In the genomic region with DNA sequence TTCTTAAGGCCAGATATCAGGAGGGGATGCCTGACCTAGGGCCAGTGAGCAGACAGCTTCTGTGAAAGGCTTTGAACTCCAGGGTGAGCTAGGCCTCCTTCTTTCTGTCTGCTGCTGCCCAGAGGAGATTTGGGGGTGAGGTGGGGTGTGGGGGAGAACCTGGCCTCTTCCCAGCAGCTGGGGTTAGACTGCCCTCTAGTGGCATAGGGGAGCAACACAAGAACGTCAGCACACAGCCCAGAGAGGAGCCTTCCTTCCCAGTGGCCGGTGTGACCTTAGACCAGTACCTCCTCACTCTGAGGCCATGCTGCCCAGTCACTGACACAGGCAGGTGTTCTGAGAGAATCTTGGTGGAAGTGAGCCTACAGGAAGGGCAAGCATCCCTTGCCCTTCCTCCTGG, we compare ENCODE assay signal across 10 mouse cellular contexts. TPM values are rescaled to one million over a fixed set of nuclear protein-coding genes. Genes with fewer than 3 reads are reported as not detected.
DNase-seq lines count a peak whose midpoint lies in the region; ATAC-seq and TF ChIP-seq lines count a peak whose summit lies in the region.
"Had no signal": no experiment of that assay in that cellular context is flagged by ENCODE, and none has a peak within 500 bp of the region (broad histone marks: within the 10 kb centered on the region; RNA-seq: fewer than 3 reads in every experiment).

No protein-coding gene starts in this region.

- no peaks in the 10 kb centered on the region for H3K36me3 ChIP-seq in kidney, adult 2 months (ENCODE audit: control insufficient read depth, insufficient read depth, low read length)
- no peaks in the 10 kb centered on the region for H3K36me3 ChIP-seq in kidney, embryonic 16.5 days (ENCODE audit: insufficient read depth, low read length)
- H3K36me3 ChIP-seq: embryonic facial prominence, embryonic 15.5 days; limb, embryonic 12.5 days had no signal

- TF ChIP-seq POLR2A in kidney, adult 2 months (IDR thresholded peaks at IDR 0.05; ENCODE audit: low read depth, low read length), result no peak

- intact Hi-C loops in gastrocnemius, postnatal 14 days (cut with DNase I; ENCODE audit: low total_unique reads), result loop anchor here (2.0 to 10.0 kb wide), 2 partner anchors 53 to 229 kb away; no protein-coding TSS in a partner anchor

- WGBS in kidney, adult 2 months, result 9% methylated on average over 2 of the region's 2 CpGs
- 9% methylated on average over 2 of the region's 2 CpGs for WGBS in kidney, embryonic 16.5 days

- no peak overlapping the region for H3K9ac ChIP-seq in kidney, embryonic 16.5 days (replicated peaks; ENCODE audit: low read length)
- H3K9ac ChIP-seq: embryonic facial prominence, embryonic 15.5 days; limb, embryonic 12.5 days had no signal

- H3K4me3 ChIP-seq in kidney, adult 2 months (ENCODE audit: insufficient read depth, low read depth, low read length), result no peak overlapping the region
- H3K4me3 ChIP-seq in kidney, embryonic 16.5 days (ENCODE audit: low read length), result no peak overlapping the region
- H3K4me3 ChIP-seq: embryonic facial prominence, embryonic 15.5 days; limb, embryonic 12.5 days had no signal

- peak; percentile 31 for DNase-seq in kidney, adult 2 months
- peak; percentile 46 to 60 for DNase-seq in CD8-positive naive resting alpha-beta T cell, adult 2 months (ENCODE audit: low read depth in 2 of 2, low spot score in 2 of 2)
- DNase-seq in adrenal gland, adult 2 months, result peak; percentile 58
- DNase-seq in embryo, embryonic 11 days, result peak; percentile 72
- DNase-seq in kidney, postnatal 4 days, result peak; percentile 67 to 71
- DNase-seq in gastrocnemius, postnatal 14 days, result no peak

- no peak overlapping the region for H3K4me2 ChIP-seq in kidney, embryonic 16.5 days (replicated peaks; ENCODE audit: low read depth, low read length)
- H3K4me2 ChIP-seq: embryonic facial prominence, embryonic 15.5 days; limb, embryonic 12.5 days had no signal

- no peak overlapping the region for H3K27ac ChIP-seq in kidney, adult 2 months (ENCODE audit: insufficient read depth, low read depth, low read length)
- H3K27ac ChIP-seq in kidney, embryonic 16.5 days (ENCODE audit: low read length), result no peak overlapping the region
- H3K27ac ChIP-seq: limb, embryonic 12.5 days had no signal

- no peaks in the 10 kb centered on the region for H3K27me3 ChIP-seq in kidney, adult 2 months (replicated peaks; ENCODE audit: control insufficient read depth, insufficient read depth, low read length)
- H3K27me3 ChIP-seq in kidney, embryonic 16.5 days (ENCODE audit: insufficient read depth, low read length), result peaks cover 46% of the 10 kb centered on the region

- H3K4me1 ChIP-seq in kidney, adult 2 months (ENCODE audit: control insufficient read depth, insufficient read depth, low read length), result no peaks in the 10 kb centered on the region
- peaks cover 5% of the 10 kb centered on the region; the same call in 1 of the 2 replicates for H3K4me1 ChIP-seq in kidney, embryonic 16.5 days (ENCODE audit: insufficient read depth, low read length)
- H3K4me1 ChIP-seq: limb, embryonic 12.5 days had no signal

- no peaks in the 10 kb centered on the region for H3K9me3 ChIP-seq in kidney, embryonic 16.5 days (ENCODE audit: low read length)
- H3K9me3 ChIP-seq: embryonic facial prominence, embryonic 15.5 days; limb, embryonic 12.5 days had no signal

- no peak for ATAC-seq in kidney, embryonic 16.5 days (ENCODE audit: low FRiP score, low TSS enrichment)
- peak; percentile 20; the same call in 1 of the 2 replicates for ATAC-seq in neutrophil, adult 5-6 weeks (ENCODE audit: extremely low read depth, insufficient number of reproducible peaks, low FRiP score, poor library complexity, severe bottlenecking)

- TF ChIP-seq CTCF in kidney, adult 2 months (conservative IDR thresholded peaks at IDR 0.05; ENCODE audit: insufficient read depth, insufficient read length, low read depth, low read length), result peak; percentile 83

RNA-seq across cellular contexts. Expression of gene Rhbg, which starts 10.4 kb away (rescaled TPM):
- 94.4 and 106 TPM in 2 replicates for polyA plus RNA-seq in kidney, adult 2 months (2012; rRNA removed)
- polyA plus RNA-seq in kidney, embryonic 16.5 days (2015; fragmentation: Nextera tagmentation; extraction: Ambion mirVana), result 11.5 and 13.5 TPM in 2 replicates
- 10 to 100 TPM in 1 of 2 experiments, 1 to 10 TPM in 1; 8.5 to 18.3 TPM for total RNA-seq in adrenal gland, adult 2 months (2021)
- 0.76 and 1.8 TPM in 2 replicates for polyA plus RNA-seq in adrenal gland, adult 2 months (2012; rRNA removed)
- not detected in 2 replicates for total RNA-seq in neutrophil, adult 5-6 weeks (2017)
- total RNA-seq in gastrocnemius, postnatal 14 days (2021), result not detected

RNA-seq across cellular contexts. Expression of gene Gm38392, which starts 42.9 kb away (rescaled TPM):
- polyA plus RNA-seq in kidney, adult 2 months (2012; rRNA removed), result 0.22 and 0.23 TPM in 2 replicates
- 0.15 and 2.2 TPM in 2 replicates for polyA plus RNA-seq in kidney, embryonic 16.5 days (2015; fragmentation: Nextera tagmentation; extraction: Ambion mirVana)
- total RNA-seq in adrenal gland, adult 2 months (2021), result 1 to 10 TPM; 1.7 to 1.9 TPM
- polyA plus RNA-seq in adrenal gland, adult 2 months (2012; rRNA removed), result 0.26 TPM in 1 of 2 replicates, not detected in the other
- not detected in 2 replicates for total RNA-seq in neutrophil, adult 5-6 weeks (2017)
- total RNA-seq in gastrocnemius, postnatal 14 days (2021), result under 1 TPM; 0.35 to 0.44 TPM

RNA-seq across cellular contexts. Expression of gene Tsacc, which starts 52.7 kb away (rescaled TPM):
- polyA plus RNA-seq in kidney, adult 2 months (2012; rRNA removed), result 5.7 and 8.0 TPM in 2 replicates
- 12.3 and 15.3 TPM in 2 replicates for polyA plus RNA-seq in kidney, embryonic 16.5 days (2015; fragmentation: Nextera tagmentation; extraction: Ambion mirVana)
- total RNA-seq in adrenal gland, adult 2 months (2021), result 10 to 100 TPM in 1 of 2 experiments, 1 to 10 TPM in 1; 5.7 to 10.6 TPM
- 1.9 and 2.3 TPM in 2 replicates for polyA plus RNA-seq in adrenal gland, adult 2 months (2012; rRNA removed)
- 1.6 and 2.2 TPM in 2 replicates for total RNA-seq in neutrophil, adult 5-6 weeks (2017)
- 1 to 10 TPM; 5.8 to 8.5 TPM for total RNA-seq in gastrocnemius, postnatal 14 days (2021)

RNA-seq across cellular contexts. Expression of gene Cct3, which starts 52.8 kb away (rescaled TPM):
- 132 and 157 TPM in 2 replicates for polyA plus RNA-seq in kidney, adult 2 months (2012; rRNA removed)
- polyA plus RNA-seq in kidney, embryonic 16.5 days (2015; fragmentation: Nextera tagmentation; extraction: Ambion mirVana), result 575 and 599 TPM in 2 replicates
- 100 to 1,000 TPM; 218 to 316 TPM for total RNA-seq in adrenal gland, adult 2 months (2021)
- polyA plus RNA-seq in adrenal gland, adult 2 months (2012; rRNA removed), result 48.9 and 64.9 TPM in 2 replicates
- 73.6 and 102 TPM in 2 replicates for total RNA-seq in neutrophil, adult 5-6 weeks (2017)
- 100 to 1,000 TPM; 132 to 151 TPM for total RNA-seq in gastrocnemius, postnatal 14 days (2021)
